Mouse (Mus musculus) bone marrow, adult 2 months (tissue): ENCODE measurements around the gene Eid3. TPM values are rescaled to one million over a fixed set of nuclear protein-coding genes. Genes with fewer than 3 reads are reported as not detected.

Experiments used
- H3K27ac ChIP-seq: fragments of 200-500 bp; 2 replicates; pipeline ENCODE4 v1.5.1; 2012; ENCODE audit warnings: low read depth, mild to moderate bottlenecking, control low read depth, inconsistent platforms, low read length; ENCODE audit not compliant: control insufficient read depth, poor library complexity, insufficient read depth
- H3K4me1 ChIP-seq: fragments of 200-500 bp; 2 replicates; pipeline ENCODE4 v1.6.1; 2011; ENCODE audit warnings: low read length; ENCODE audit not compliant: control insufficient read depth, insufficient read depth
- H3K4me3 ChIP-seq: fragments of 200-500 bp; replicated peaks from 2 replicates; pipeline ENCODE3; 2011; ENCODE audit warnings: mild to moderate bottlenecking, low read depth, low read length, control low read depth; ENCODE audit not compliant: control insufficient read depth
- CTCF ChIP-seq: fragments of 200-500 bp; IDR thresholded peaks from 2 replicates; pipeline ENCODE4 v1.5.1; 2011; ENCODE audit warnings: low read length, control low read depth; ENCODE audit not compliant: control insufficient read depth, insufficient read depth
- POLR2A ChIP-seq: fragments of 200-500 bp; IDR thresholded peaks from 2 replicates; pipeline ENCODE4 v1.6.1; 2011; ENCODE audit warnings: low read depth, mild to moderate bottlenecking, control low read depth, low read length, borderline replicate concordance; ENCODE audit not compliant: control insufficient read depth
- WGBS: fragments of 180-500 bp; shearing (Covaris S2); methylation state at CpG from one replicate; pipeline ENCODE4 v1.1.7; 2018; 5-methylcytosine and 5-hydroxymethylcytosine counted together
- polyA plus RNA-seq: library from polyadenylated mRNA; stranded (reverse); fragments of >200 nt; gene quantifications from 2 replicates; pipeline ENCODE4 v1.2.4, GENCODE M21; 2011; ENCODE audit warnings: low replicate concordance; ENCODE audit not compliant: missing spikeins, insufficient read depth, insufficient read length

Eid3 gene
- polyA plus RNA-seq, 1 experiment: 5.8 TPM

- TF ChIP-seq CTCF: no peak
- TF ChIP-seq POLR2A: no peak
- 69% methylated on average over 9 of the region's 9 CpGs for WGBS
- Histone ChIP-seq H3K4me1 (peaks cover 17% of the 10 kb centered on the region), H3K4me3 (no peak overlapping the region), H3K27ac (peak overlapping the region; percentile 40)
These were observed 26.1 kb downstream of the Eid3 start for GRCm38 (mm10) chr10:82892442-82893055.

- no peak overlapping the region for H3K4me3 ChIP-seq
- 42% methylated on average over 18 of the region's 18 CpGs for WGBS
- H3K4me1 ChIP-seq: peaks cover 16% of the 10 kb centered on the region
- peak overlapping the region; percentile 57; the same call in 1 of the 2 replicates for H3K27ac ChIP-seq
- no peak for TF ChIP-seq POLR2A
- TF ChIP-seq CTCF: no peak
These were observed 27.6 kb downstream of the Eid3 start for GRCm38 (mm10) chr10:82893872-82894650.

GRCm38 (mm10) chr10:82897936-82898335 lies 31.5 kb downstream of the Eid3 start:
- no peak overlapping the region for H3K4me3 ChIP-seq
- H3K4me1 ChIP-seq: no peaks in the 10 kb centered on the region; the same call in 1 of the 2 replicates
- WGBS: 88% methylated on average over 13 of the region's 13 CpGs
- TF ChIP-seq CTCF (no peak), POLR2A (no peak)
- H3K27ac ChIP-seq: no peak overlapping the region

GRCm38 (mm10) chr10:82898893-82899292 lies 32.5 kb downstream of the Eid3 start:
- TF ChIP-seq POLR2A (no peak), CTCF (no peak)
- 74% methylated on average over 7 of the region's 7 CpGs for WGBS
- Histone ChIP-seq H3K4me1 (no peaks in the 10 kb centered on the region; the same call in 1 of the 2 replicates), H3K27ac (no peak overlapping the region), H3K4me3 (no peak overlapping the region)

GRCm38 (mm10) chr10:82899810-82900421 lies 33.5 kb downstream of the Eid3 start:
- WGBS: 8% methylated on average over 16 of the region's 16 CpGs
- no peak for TF ChIP-seq POLR2A
- no peak for TF ChIP-seq CTCF
- H3K4me3 ChIP-seq: peak overlapping the region; percentile 51
- no peaks in the 10 kb centered on the region; the same call in 1 of the 2 replicates for H3K4me1 ChIP-seq
- peak overlapping the region; percentile 73 for H3K27ac ChIP-seq

- H3K4me1 ChIP-seq: no peaks in the 10 kb centered on the region; the same call in 1 of the 2 replicates
- H3K27ac ChIP-seq: peak overlapping the region; percentile 73; the same call in 1 of the 2 replicates
- peak overlapping the region; percentile 51 for H3K4me3 ChIP-seq
- no peak for TF ChIP-seq POLR2A
- no peak for TF ChIP-seq CTCF
- WGBS: 77% methylated on average over 7 of the region's 7 CpGs
These were observed 34.1 kb downstream of the Eid3 start for GRCm38 (mm10) chr10:82900546-82900945.

- Histone ChIP-seq H3K27ac (no peak overlapping the region; the same call in 1 of the 2 replicates), H3K4me3 (no peak overlapping the region), H3K4me1 (no peaks in the 10 kb centered on the region; the same call in 1 of the 2 replicates)
- peak; percentile 96 for TF ChIP-seq CTCF
- TF ChIP-seq POLR2A: no peak
- 1% methylated on average over 7 of the region's 7 CpGs for WGBS
These were observed 35.0 kb downstream of the Eid3 start for GRCm38 (mm10) chr10:82901436-82901835.

GRCm38 (mm10) chr10:82908526-82908925 lies 42.1 kb downstream of the Eid3 start:
- TF ChIP-seq CTCF (no peak), POLR2A (no peak)
- 80% methylated on average over 7 of the region's 7 CpGs for WGBS
- H3K4me1 ChIP-seq: no peaks in the 10 kb centered on the region
- H3K27ac ChIP-seq: no peak overlapping the region
- no peak overlapping the region for H3K4me3 ChIP-seq
